Mouse (Mus musculus) midbrain, embryonic 14.5 days (tissue): ENCODE results near the gene Ubtfl1. TPM values are rescaled to one million over a fixed set of nuclear protein-coding genes. Genes with fewer than 3 reads are reported as not detected.

ENCODE experiments used
- microRNA-seq: library from miRNA; unstranded; fragments of <30 nt; microRNA quantifications from one replicate; pipeline ENCODE4, GENCODE M21; 2016
- polyA plus RNA-seq: library from polyadenylated mRNA; unstranded; fragments of >200 nt; fragmentation: Nextera tagmentation; extraction: Ambion mirVana; gene quantifications from 2 replicates; pipeline ENCODE4 v1.2.1, GENCODE M21; 2014

The Ubtfl1 gene
- polyA plus RNA-seq, 1 experiment from 2014 or later: not detected

Small RNAs within 50 kb of the gene (microRNA-seq; reads per million reads assigned to microRNA genes)
- gene Gm22854: not detected

Other genes starting within 250 kb of the Ubtfl1 start
- 111 and 126 TPM in 2 replicates for gene Chordc1, start 112.3 kb upstream of the Ubtfl1 start, polyA plus RNA-seq
- gene Naalad2, start 1.4 kb upstream of the Ubtfl1 start, polyA plus RNA-seq: 0.88 and 1.8 TPM in 2 replicates
- 0.11 and 0.16 TPM in 2 replicates for gene Mbd3l2, start 26.2 kb downstream of the Ubtfl1 start, polyA plus RNA-seq
- gene Zfp558, start 73.8 kb downstream of the Ubtfl1 start, polyA plus RNA-seq: 41.4 and 55.1 TPM in 2 replicates
- gene Mbd3l1, start 73.9 kb downstream of the Ubtfl1 start, polyA plus RNA-seq: not detected in 2 replicates